Mouse (Mus musculus) E14TG2a.4 (cell line): ENCODE measurements around the gene Tbc1d12.

Experiments used
- H3K27me3 ChIP-seq: 2 replicates; pipeline ENCODE4 v1.6.1; 2014; ENCODE audit warnings: low read length, control low read depth; ENCODE audit not compliant: insufficient read depth
- H3K36me3 ChIP-seq: 2 replicates; pipeline ENCODE4 v1.6.1; 2014; ENCODE audit warnings: low read length, control low read depth; ENCODE audit not compliant: insufficient read depth
- H3K4me1 ChIP-seq: replicated peaks from 2 replicates; pipeline ENCODE4 v1.6.1; 2014; ENCODE audit warnings: low read depth, low read length, control low read depth
- H3K4me3 ChIP-seq: replicated peaks from 2 replicates; pipeline ENCODE4 v1.5.1; 2014; ENCODE audit warnings: mild to moderate bottlenecking, low read length
- H3K9me3 ChIP-seq: 2 replicates; pipeline ENCODE4 v1.6.1; 2014; ENCODE audit warnings: low read length, control low read depth
- CTCF ChIP-seq: conservative IDR thresholded peaks from 2 replicates; pipeline ENCODE4 v1.5.1; 2014; ENCODE audit warnings: low read length
- NANOG ChIP-seq: IDR thresholded peaks from 2 replicates; pipeline ENCODE4 v1.6.1; 2014; ENCODE audit warnings: borderline replicate concordance, low read length, mixed read lengths
- POU5F1 ChIP-seq: IDR thresholded peaks from 2 replicates; pipeline ENCODE4 v1.6.1; 2014; ENCODE audit warnings: low read length, borderline replicate concordance

The Tbc1d12 gene

GRCm38 (mm10) chr19:38880300-38880699 lies 43.9 kb downstream of the Tbc1d12 start:
- peaks cover 1% of the 10 kb centered on the region for H3K4me1 ChIP-seq
- no peaks in the 10 kb centered on the region for H3K36me3 ChIP-seq
- H3K4me3 ChIP-seq: no peak overlapping the region
- H3K27me3 ChIP-seq: no peaks in the 10 kb centered on the region
- H3K9me3 ChIP-seq: no peaks in the 10 kb centered on the region
- TF ChIP-seq CTCF: peak; percentile 62
- TF ChIP-seq NANOG: no peak
- TF ChIP-seq POU5F1: no peak

- TF ChIP-seq POU5F1 (no peak), NANOG (no peak), CTCF (no peak)
- no peaks in the 10 kb centered on the region for H3K4me1 ChIP-seq
- no peak overlapping the region for H3K4me3 ChIP-seq
- no peaks in the 10 kb centered on the region for H3K9me3 ChIP-seq
- H3K27me3 ChIP-seq: no peaks in the 10 kb centered on the region
- no peaks in the 10 kb centered on the region for H3K36me3 ChIP-seq
Measured at GRCm38 (mm10) chr19:38901146-38902135, 65.1 kb downstream of the Tbc1d12 start.

DNA sequence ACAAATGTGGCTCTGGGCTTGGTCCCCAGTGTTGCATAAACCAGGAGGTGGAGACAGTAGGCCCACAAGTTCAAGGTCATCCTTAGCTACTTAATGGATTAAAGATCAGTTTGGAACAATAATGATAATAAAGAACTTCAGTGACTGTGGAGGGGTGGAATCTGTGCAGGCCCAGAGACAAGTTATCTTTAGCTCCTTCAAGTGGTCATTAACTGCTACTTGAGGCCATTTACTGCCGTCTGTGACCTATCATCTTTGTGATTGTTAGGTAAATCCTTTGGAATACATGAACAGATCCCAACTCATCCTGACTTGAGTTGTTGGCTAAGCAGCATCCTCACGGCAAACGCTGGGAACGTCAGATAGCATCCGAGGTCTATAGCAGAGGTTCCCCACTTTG lies 66.1 kb downstream of the Tbc1d12 start:
- no peaks in the 10 kb centered on the region for H3K36me3 ChIP-seq
- H3K4me3 ChIP-seq: no peak overlapping the region
- TF ChIP-seq NANOG (peak; percentile 66; the same call in 1 of the 2 replicates), CTCF (no peak)
- no peaks in the 10 kb centered on the region for H3K4me1 ChIP-seq
- H3K9me3 ChIP-seq: no peaks in the 10 kb centered on the region
- no peaks in the 10 kb centered on the region for H3K27me3 ChIP-seq

DNA sequence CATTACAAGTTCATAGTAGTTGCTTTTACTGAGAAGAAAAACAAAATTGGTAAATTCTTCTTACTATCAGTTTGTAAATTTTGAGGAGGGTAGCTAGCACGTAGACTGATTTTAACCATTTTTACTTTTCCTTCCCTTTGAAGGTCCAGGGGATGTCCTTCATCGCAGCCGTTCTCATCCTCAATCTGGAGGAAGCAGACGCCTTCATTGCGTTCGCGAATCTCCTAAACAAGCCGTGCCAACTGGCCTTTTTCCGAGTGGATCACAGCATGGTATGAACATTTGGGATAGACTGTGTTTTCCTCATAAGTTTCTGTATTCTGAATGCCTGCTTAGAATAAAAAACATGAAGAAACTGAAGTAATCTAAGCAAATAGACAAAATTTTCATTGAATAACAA lies 77.4 kb downstream of the Tbc1d12 start:
- H3K9me3 ChIP-seq: no peaks in the 10 kb centered on the region
- no peak for TF ChIP-seq POU5F1
- no peak for TF ChIP-seq NANOG
- no peak for TF ChIP-seq CTCF
- no peak overlapping the region for H3K4me3 ChIP-seq
- H3K27me3 ChIP-seq: no peaks in the 10 kb centered on the region
- H3K36me3 ChIP-seq: no peaks in the 10 kb centered on the region
- H3K4me1 ChIP-seq: no peaks in the 10 kb centered on the region

DNA sequence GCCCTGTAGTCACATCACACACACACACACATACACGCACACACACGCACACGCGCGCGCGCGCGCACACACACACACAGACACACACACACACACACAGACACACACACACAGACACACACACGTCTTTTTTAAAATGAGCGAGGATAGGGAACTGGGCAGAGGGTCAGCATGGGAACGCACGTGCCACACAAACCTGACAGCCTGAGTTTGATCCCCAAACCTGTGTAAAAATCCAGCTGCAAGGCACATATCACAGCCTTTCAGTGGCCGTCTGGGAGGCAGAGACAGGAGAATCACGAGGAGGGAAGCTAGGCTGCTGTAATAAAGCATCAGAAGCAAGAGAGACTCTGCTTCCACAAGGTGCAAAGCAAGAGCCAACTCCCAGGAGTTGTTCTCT lies 78.5 kb downstream of the Tbc1d12 start:
- H3K9me3 ChIP-seq: no peaks in the 10 kb centered on the region
- no peaks in the 10 kb centered on the region for H3K36me3 ChIP-seq
- H3K4me1 ChIP-seq: no peaks in the 10 kb centered on the region
- H3K4me3 ChIP-seq: no peak overlapping the region
- TF ChIP-seq CTCF (no peak), NANOG (no peak), POU5F1 (no peak)
- no peaks in the 10 kb centered on the region for H3K27me3 ChIP-seq

DNA sequence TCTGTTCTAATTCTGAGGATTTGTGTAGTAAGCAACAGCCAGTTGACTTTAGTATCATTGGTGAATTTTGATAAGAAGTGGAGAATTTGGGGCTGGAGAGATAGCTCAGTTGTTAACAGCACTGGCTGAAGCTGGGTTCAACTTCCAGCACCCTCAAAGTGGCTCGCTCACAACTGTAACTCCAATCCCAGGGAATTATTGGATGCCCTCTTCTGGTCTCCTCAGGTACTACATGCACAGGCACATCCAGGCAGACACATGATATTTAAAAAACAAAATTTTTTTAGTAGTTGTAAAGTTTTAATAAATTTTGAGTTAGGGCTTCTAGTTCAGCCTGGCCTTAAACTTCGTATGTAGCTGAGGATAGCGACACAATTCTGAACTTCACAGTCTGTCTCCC lies 79.3 kb downstream of the Tbc1d12 start:
- Histone ChIP-seq H3K27me3 (no peaks in the 10 kb centered on the region), H3K4me3 (no peak overlapping the region), H3K36me3 (no peaks in the 10 kb centered on the region), H3K4me1 (no peaks in the 10 kb centered on the region), H3K9me3 (no peaks in the 10 kb centered on the region)
- TF ChIP-seq CTCF (peak; percentile 97), NANOG (no peak)

- Histone ChIP-seq H3K9me3 (no peaks in the 10 kb centered on the region), H3K4me1 (peaks cover 64% of the 10 kb centered on the region), H3K36me3 (peaks cover 20% of the 10 kb centered on the region), H3K27me3 (no peaks in the 10 kb centered on the region), H3K4me3 (peak overlapping the region; percentile 98)
- peak; percentile 51; the same call in 1 of the 2 replicates for TF ChIP-seq NANOG
- TF ChIP-seq POU5F1: no peak
Measured at GRCm38 (mm10) chr19:38928481-38929158, 92.2 kb downstream of the Tbc1d12 start.

GRCm38 (mm10) chr19:38929471-38930251 lies 93.3 kb downstream of the Tbc1d12 start:
- Histone ChIP-seq H3K4me3 (peak overlapping the region; percentile 98), H3K36me3 (peaks cover 31% of the 10 kb centered on the region), H3K9me3 (no peaks in the 10 kb centered on the region), H3K27me3 (no peaks in the 10 kb centered on the region), H3K4me1 (peaks cover 65% of the 10 kb centered on the region)
- TF ChIP-seq POU5F1 (no peak), CTCF (no peak), NANOG (no peak)
